Mouse (Mus musculus): Measurements from ENCODE around the gene Greb1. TPM values are rescaled to one million over a fixed set of nuclear protein-coding genes. Genes with fewer than 3 reads are reported as not detected.
"Not testable (repeated sequence)": the region's sequence is repeated elsewhere in the genome, so short reads cannot be mapped to it uniquely, and the experiment has no call there.

The Greb1 gene
- polyA plus RNA-seq, 2 experiments = 1.1 to 3.2 TPM

- TF ChIP-seq POLR2A (IDR thresholded peaks at IDR 0.05; ENCODE audit: borderline replicate concordance, extremely low read depth, insufficient read depth, insufficient read length) = no peak
These were observed 102.0 kb downstream of the Greb1 start for GRCm38 (mm10) chr12:16698691-16699090.

GRCm38 (mm10) chr12:16696146-16696545, 104.5 kb downstream of the Greb1 start:
- DNase-seq (ENCODE audit: low spot score) = no peak
- no peaks in the 10 kb centered on the region for H3K36me3 ChIP-seq (ENCODE audit: control insufficient read depth, insufficient read depth, low read length)
- WGBS = 81% methylated on average over 13 of the region's 13 CpGs

More at GRCm38 (mm10) chr12:16698691-16699090, 102.0 kb downstream of the Greb1 start:
- no peak overlapping the region for H3K4me3 ChIP-seq (replicated peaks; ENCODE audit: low read length)
- H3K9me3 ChIP-seq (ENCODE audit: control insufficient read depth, low read length) = no peaks in the 10 kb centered on the region
- no peak for ATAC-seq (ENCODE audit: low FRiP score, low read depth)
- H3K9ac ChIP-seq (ENCODE audit: low read depth, low read length, severe bottlenecking) = no peak overlapping the region
- 79% methylated on average over 1 of the region's 1 CpGs for WGBS
- no peaks in the 10 kb centered on the region for H3K27me3 ChIP-seq (ENCODE audit: control insufficient read depth, insufficient read depth, low read length)
- H3K27ac ChIP-seq (replicated peaks; ENCODE audit: low read depth, low read length) = no peak overlapping the region
- no peaks in the 10 kb centered on the region for H3K4me1 ChIP-seq (ENCODE audit: control insufficient read depth, insufficient read depth, low read length)
- no peaks in the 10 kb centered on the region for H3K36me3 ChIP-seq (ENCODE audit: control insufficient read depth, insufficient read depth, low read length)
- DNase-seq (ENCODE audit: low spot score) = no peak
- no peak overlapping the region for H3K4me2 ChIP-seq (replicated peaks; ENCODE audit: low read depth, low read length, severe bottlenecking)

GRCm38 (mm10) chr12:16695252-16695651, 105.4 kb downstream of the Greb1 start:
- not testable (repeated sequence) for H3K4me3 ChIP-seq (replicated peaks; ENCODE audit: low read length); DNase-seq (ENCODE audit: low spot score); ATAC-seq (ENCODE audit: low FRiP score, low read depth); H3K9ac ChIP-seq (ENCODE audit: low read depth, low read length, severe bottlenecking); H3K27me3 ChIP-seq (ENCODE audit: control insufficient read depth, insufficient read depth, low read length); H3K4me1 ChIP-seq (ENCODE audit: control insufficient read depth, insufficient read depth, low read length); H3K36me3 ChIP-seq (ENCODE audit: control insufficient read depth, insufficient read depth, low read length); H3K4me2 ChIP-seq (replicated peaks; ENCODE audit: low read depth, low read length, severe bottlenecking); H3K27ac ChIP-seq (replicated peaks; ENCODE audit: low read depth, low read length); H3K9me3 ChIP-seq (ENCODE audit: control insufficient read depth, low read length)
- WGBS = 84% methylated on average over 7 of the region's 8 CpGs

More at GRCm38 (mm10) chr12:16696146-16696545, 104.5 kb downstream of the Greb1 start:
- H3K9me3 ChIP-seq (ENCODE audit: control insufficient read depth, low read length) = no peaks in the 10 kb centered on the region
- no peaks in the 10 kb centered on the region for H3K4me1 ChIP-seq (ENCODE audit: control insufficient read depth, insufficient read depth, low read length)
- H3K4me2 ChIP-seq (replicated peaks; ENCODE audit: low read depth, low read length, severe bottlenecking) = no peak overlapping the region
- no peak overlapping the region for H3K4me3 ChIP-seq (replicated peaks; ENCODE audit: low read length)
- no peak for ATAC-seq (ENCODE audit: low FRiP score, low read depth)
- TF ChIP-seq POLR2A (IDR thresholded peaks at IDR 0.05; ENCODE audit: borderline replicate concordance, extremely low read depth, insufficient read depth, insufficient read length) = no peak
- no peaks in the 10 kb centered on the region for H3K27me3 ChIP-seq (ENCODE audit: control insufficient read depth, insufficient read depth, low read length)
- H3K9ac ChIP-seq (ENCODE audit: low read depth, low read length, severe bottlenecking) = no peak overlapping the region
- no peak overlapping the region for H3K27ac ChIP-seq (replicated peaks; ENCODE audit: low read depth, low read length)

- Histone ChIP-seq H3K9ac (ENCODE audit: low read depth, low read length, severe bottlenecking) (no peak overlapping the region), H3K9me3 (ENCODE audit: control insufficient read depth, low read length) (no peaks in the 10 kb centered on the region), H3K27ac (replicated peaks; ENCODE audit: low read depth, low read length) (no peak overlapping the region), H3K36me3 (ENCODE audit: control insufficient read depth, insufficient read depth, low read length) (no peaks in the 10 kb centered on the region), H3K4me3 (replicated peaks; ENCODE audit: low read length) (no peak overlapping the region), H3K4me2 (replicated peaks; ENCODE audit: low read depth, low read length, severe bottlenecking) (no peak overlapping the region), H3K4me1 (ENCODE audit: control insufficient read depth, insufficient read depth, low read length) (no peaks in the 10 kb centered on the region), H3K27me3 (ENCODE audit: control insufficient read depth, insufficient read depth, low read length) (no peaks in the 10 kb centered on the region)
- DNase-seq (ENCODE audit: low spot score) (no peak), ATAC-seq (ENCODE audit: low FRiP score, low read depth) (no peak)
- WGBS = 54% methylated on average over 5 of the region's 5 CpGs
- no peak for TF ChIP-seq POLR2A (IDR thresholded peaks at IDR 0.05; ENCODE audit: borderline replicate concordance, extremely low read depth, insufficient read depth, insufficient read length)
These were observed 105.9 kb downstream of the Greb1 start for GRCm38 (mm10) chr12:16694783-16695182.

- ATAC-seq (ENCODE audit: low FRiP score, low read depth) = no peak
These were observed 110.1 kb downstream of the Greb1 start for GRCm38 (mm10) chr12:16690631-16691030.

GRCm38 (mm10) chr12:16672246-16672645, 128.4 kb downstream of the Greb1 start:
- no peak for ATAC-seq (ENCODE audit: low FRiP score, low read depth)
- H3K9ac ChIP-seq (ENCODE audit: low read depth, low read length, severe bottlenecking) = no peak overlapping the region
- no peak overlapping the region for H3K27ac ChIP-seq (replicated peaks; ENCODE audit: low read depth, low read length)
- no peak overlapping the region for H3K4me2 ChIP-seq (replicated peaks; ENCODE audit: low read depth, low read length, severe bottlenecking)
- H3K36me3 ChIP-seq (ENCODE audit: control insufficient read depth, insufficient read depth, low read length) = no peaks in the 10 kb centered on the region
- no peaks in the 10 kb centered on the region for H3K9me3 ChIP-seq (ENCODE audit: control insufficient read depth, low read length)
- H3K4me3 ChIP-seq (replicated peaks; ENCODE audit: low read length) = no peak overlapping the region
- H3K4me1 ChIP-seq (ENCODE audit: control insufficient read depth, insufficient read depth, low read length) = no peaks in the 10 kb centered on the region
- no peak for DNase-seq (ENCODE audit: low spot score)
- H3K27me3 ChIP-seq (ENCODE audit: control insufficient read depth, insufficient read depth, low read length) = no peaks in the 10 kb centered on the region
- WGBS = 91% methylated on average over 10 of the region's 10 CpGs
- TF ChIP-seq POLR2A (IDR thresholded peaks at IDR 0.05; ENCODE audit: borderline replicate concordance, extremely low read depth, insufficient read depth, insufficient read length) = no peak

More at GRCm38 (mm10) chr12:16690631-16691030, 110.1 kb downstream of the Greb1 start:
- no peak overlapping the region for H3K4me3 ChIP-seq (replicated peaks; ENCODE audit: low read length)
- no peaks in the 10 kb centered on the region for H3K36me3 ChIP-seq (ENCODE audit: control insufficient read depth, insufficient read depth, low read length)
- no peak for TF ChIP-seq POLR2A (IDR thresholded peaks at IDR 0.05; ENCODE audit: borderline replicate concordance, extremely low read depth, insufficient read depth, insufficient read length)
- H3K9ac ChIP-seq (ENCODE audit: low read depth, low read length, severe bottlenecking) = no peak overlapping the region
- no peaks in the 10 kb centered on the region for H3K27me3 ChIP-seq (ENCODE audit: control insufficient read depth, insufficient read depth, low read length)
- H3K4me2 ChIP-seq (replicated peaks; ENCODE audit: low read depth, low read length, severe bottlenecking) = no peak overlapping the region
- 91% methylated on average over 9 of the region's 9 CpGs for WGBS
- no peak for DNase-seq (ENCODE audit: low spot score)
- no peak overlapping the region for H3K27ac ChIP-seq (replicated peaks; ENCODE audit: low read depth, low read length)
- H3K9me3 ChIP-seq (ENCODE audit: control insufficient read depth, low read length) = no peaks in the 10 kb centered on the region
- H3K4me1 ChIP-seq (ENCODE audit: control insufficient read depth, insufficient read depth, low read length) = no peaks in the 10 kb centered on the region

Measured in limb, embryonic 14.5 days (tissue).